Mouse (Mus musculus) testis, postnatal 14 days (tissue): ENCODE results near the gene Cd40.

Source experiments
- DNase-seq: peaks from one replicate; pipeline ENCODE4 v3.0.0; 2021; ENCODE audit warnings: low spot score

Cd40 gene

DNA sequence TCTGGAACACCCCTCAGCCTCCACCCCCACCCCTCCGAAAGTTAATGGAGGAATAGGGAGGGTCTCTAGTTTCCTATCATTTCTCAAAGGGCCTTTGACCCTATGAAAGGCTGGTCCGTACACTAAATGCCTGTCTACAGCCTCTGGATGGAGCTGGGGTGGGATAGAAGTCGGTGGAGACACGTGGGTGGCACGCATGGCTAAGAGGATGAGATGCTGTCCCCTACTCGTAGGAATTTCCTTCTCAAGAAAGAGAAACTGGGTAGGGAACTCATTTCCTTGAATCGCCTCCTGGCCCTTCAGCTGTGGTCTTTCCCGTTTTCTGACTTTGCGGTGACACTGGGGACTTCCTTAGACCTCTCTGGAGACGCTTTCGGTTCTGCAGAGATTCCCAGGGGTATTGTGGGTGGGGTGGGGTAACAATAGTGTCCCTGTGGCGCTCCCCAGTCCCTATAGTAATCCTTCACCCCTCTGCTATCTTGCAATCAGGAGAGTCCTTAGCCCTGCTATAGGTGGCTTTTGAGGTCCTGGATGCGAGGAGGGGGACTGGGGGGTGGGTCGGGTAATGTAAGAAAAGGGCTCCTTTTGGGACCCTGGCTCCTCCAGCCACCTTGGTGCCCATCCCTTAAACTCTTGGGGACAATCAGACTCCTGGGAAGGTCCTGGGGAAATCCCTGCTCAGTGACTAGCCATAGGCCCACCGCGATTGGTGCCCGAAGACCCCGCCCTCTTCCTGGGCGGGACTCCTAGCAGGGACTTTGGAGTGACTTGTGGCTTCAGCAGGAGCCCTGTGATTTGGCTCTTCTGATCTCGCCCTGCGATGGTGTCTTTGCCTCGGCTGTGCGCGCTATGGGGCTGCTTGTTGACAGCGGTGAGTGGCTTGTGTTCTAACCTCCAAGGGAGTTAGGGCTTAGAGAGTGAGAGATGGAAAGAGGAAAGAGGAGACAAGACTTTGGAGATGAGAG is at the start of gene Cd40:
Gene Cd40 (plus strand): TSS at position 740 of the 965 bp plus-strand sequence.
- DNase-seq = no peak

DNA sequence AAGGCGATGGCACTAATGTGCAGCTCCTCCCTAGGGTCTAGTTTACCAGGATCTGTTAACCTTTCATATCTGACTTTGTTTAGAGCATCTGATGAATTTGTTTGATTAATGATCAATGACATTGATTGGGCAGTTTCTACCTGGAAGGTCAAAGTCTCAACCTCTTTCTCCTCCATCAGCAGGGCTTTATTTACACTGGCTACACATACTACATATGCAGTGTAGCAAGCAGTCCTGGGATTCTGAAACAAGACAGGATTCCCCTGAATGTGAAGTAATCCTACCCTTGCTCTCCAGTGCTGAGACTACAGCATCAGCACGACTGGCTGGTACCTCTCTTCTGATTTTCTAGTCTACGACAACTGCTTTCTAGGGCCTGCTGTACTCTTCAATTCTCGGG is 48.6 kb upstream of the Cd40 start:
- DNase-seq = no peak

DNA sequence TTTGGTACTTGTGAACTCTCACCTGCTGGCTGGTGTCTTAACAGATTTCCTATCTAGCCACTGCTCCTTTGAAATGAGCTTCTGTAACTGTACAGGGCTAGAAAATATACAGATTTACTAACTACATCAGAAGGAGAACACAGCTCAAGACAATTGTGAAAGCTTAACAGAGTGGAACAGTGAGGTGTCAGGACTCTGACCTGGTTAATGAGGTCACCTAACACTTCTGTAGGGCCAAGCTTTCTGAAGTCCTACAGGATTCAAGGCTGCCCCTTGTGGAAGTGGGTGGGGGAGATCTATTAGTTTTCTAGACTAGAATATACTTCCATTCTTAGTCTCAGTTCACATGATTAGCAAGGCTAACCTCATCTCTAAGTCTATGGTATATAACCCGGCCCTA is 47.4 kb upstream of the Cd40 start:
- no peak for DNase-seq

DNA sequence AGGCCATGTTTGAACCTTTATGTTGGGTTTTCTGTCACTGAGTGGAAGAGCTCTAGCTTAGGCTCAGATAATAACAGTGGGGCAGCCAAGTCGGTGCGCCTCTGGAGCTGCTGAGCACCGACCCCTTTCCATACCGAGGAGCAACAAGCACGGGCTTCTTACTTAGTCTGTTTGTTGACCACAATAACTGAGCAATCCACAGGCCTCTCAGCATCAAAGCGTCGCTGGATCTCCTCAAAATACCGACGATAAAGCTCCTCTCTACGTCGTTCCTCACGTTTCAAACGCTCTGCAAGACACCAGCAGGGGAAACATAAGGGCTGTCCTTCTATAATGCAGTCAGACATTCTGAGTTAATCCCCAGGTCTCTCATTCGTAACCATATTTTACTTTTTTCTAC is 46.3 kb upstream of the Cd40 start:
- DNase-seq = no peak

DNA sequence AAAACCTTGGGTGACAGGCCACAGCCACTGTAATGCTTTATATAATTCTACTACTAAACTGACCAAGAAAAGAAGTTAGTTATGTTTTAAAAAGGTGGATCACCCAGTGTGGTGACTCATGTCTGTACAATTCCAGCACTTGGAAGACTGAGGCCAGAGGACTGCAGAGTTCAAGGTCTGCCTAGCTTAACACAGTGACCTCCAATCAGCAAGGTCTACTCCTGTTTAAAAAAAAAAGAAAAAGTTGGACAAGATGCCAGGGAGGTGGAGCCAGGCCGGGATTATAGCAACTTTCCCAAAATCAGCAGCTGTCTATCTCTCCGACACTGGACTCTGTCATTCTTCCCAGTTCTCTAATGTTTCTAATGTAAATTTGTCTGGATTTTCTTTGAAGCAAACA is 45.8 kb upstream of the Cd40 start:
- no peak for DNase-seq

DNA sequence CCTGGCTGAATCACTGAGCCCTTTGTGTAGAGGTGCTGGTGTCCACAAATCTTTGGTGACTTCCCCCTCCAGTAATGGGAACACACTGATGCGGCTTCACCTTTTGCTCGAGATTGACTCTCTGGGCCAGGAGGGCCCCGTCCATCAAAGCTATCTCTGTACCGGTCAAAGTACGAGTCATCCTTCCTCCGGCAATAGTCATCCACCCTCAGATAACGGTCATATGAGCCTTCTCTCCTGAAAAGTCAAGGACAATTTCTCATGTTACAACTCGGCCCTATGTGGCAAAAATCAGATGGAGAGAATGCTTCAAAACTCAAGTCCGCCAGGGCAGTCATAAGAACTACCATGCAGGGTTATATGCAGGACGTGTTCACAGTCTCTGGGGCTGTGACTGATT is 45.1 kb upstream of the Cd40 start:
- DNase-seq = no peak

DNA sequence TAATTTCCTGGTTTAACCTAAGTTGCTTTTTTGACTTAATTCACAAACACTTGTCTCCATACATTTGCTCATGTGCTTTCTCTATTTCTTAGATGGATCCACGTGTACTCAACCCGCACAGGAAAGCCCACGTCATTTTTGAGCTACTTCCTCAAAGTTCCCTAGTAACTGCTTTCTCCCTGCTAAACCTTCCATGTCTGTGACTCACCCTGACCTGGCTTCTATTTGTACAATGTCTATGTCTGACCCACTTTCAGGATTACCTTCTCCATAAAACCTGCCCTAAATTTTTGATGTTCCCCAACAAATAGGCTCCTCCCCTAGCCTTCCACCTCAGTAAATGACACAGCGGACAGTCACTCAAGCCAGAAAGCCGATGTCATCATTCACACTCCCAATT is 40.5 kb upstream of the Cd40 start:
- no peak for DNase-seq

DNA sequence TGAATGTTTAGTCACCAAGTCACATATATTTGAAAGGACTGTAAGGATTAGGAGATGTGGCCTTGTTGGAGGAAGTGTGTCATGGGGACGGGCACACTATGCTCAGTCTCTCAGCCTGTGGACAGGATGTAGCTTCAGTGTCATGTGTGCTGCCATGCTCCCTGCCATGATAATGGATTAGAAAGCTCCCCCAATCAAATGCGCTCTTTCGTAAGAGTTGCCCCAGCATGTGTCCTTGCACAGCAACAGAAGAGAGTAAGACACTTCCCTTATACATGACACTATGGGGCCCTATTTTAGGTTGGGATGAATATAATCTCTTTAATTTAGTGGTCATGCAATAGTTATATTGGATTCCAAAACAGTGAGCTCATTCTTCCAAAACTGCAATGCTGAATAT is 34.9 kb upstream of the Cd40 start:
- no peak for DNase-seq

DNA sequence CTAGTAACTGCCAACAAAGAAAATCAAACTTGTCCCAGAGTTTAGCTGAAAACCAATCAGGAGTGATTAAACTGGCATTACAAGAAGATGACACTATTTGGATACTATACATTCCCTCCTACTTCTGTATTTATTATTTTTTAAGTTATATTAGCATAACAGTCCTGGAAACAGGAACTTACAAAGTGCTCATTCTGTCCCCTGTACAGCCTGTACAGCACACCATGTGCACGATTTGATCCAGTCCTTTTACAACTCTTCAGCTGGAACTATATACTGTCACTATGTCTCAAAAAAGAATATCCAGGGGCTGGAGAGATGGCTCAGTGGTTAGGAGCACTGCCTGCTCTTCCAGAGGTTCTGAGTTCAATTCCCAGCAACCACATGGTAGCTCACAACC is 28.3 kb upstream of the Cd40 start:
- no peak for DNase-seq

DNA sequence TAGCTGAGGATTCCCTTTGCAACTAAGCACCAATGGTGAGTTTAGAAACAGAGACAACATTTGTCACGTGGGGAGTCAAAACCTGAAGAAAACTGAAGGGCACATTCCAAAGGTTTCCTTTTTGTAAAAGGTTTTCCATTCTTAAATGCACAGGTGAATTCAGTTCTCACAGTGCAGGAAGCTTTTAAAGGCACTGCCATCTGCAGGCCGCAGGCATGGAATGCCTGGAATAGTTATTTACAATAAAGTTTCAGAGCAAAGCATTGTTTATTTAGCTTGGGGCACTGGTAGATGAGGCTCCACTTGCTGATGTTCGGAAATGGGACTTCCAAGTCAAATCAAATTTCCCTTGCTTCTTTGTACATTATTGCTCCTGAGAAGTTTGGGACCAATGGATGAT is 22.9 kb upstream of the Cd40 start:
- DNase-seq = no peak

DNA sequence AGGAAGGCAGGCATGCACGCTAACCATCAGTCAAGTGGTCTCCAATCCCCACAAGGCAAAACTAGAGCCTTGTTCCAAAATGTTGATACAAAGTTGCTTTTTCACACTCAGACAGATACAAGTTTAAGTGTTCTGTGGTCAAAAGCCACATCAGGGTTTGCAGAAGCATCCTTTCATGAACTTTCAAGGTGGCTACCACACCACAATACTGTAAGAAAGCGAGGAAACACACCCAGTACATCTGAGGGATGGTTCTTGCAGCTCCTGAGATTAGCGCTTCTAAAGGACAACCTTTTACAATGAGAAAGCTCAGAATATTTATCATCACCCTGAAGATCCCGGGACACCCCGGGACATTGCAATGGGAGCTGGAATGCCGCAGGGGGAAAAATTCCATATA is 22.1 kb upstream of the Cd40 start:
- DNase-seq = peak; percentile 35

DNA sequence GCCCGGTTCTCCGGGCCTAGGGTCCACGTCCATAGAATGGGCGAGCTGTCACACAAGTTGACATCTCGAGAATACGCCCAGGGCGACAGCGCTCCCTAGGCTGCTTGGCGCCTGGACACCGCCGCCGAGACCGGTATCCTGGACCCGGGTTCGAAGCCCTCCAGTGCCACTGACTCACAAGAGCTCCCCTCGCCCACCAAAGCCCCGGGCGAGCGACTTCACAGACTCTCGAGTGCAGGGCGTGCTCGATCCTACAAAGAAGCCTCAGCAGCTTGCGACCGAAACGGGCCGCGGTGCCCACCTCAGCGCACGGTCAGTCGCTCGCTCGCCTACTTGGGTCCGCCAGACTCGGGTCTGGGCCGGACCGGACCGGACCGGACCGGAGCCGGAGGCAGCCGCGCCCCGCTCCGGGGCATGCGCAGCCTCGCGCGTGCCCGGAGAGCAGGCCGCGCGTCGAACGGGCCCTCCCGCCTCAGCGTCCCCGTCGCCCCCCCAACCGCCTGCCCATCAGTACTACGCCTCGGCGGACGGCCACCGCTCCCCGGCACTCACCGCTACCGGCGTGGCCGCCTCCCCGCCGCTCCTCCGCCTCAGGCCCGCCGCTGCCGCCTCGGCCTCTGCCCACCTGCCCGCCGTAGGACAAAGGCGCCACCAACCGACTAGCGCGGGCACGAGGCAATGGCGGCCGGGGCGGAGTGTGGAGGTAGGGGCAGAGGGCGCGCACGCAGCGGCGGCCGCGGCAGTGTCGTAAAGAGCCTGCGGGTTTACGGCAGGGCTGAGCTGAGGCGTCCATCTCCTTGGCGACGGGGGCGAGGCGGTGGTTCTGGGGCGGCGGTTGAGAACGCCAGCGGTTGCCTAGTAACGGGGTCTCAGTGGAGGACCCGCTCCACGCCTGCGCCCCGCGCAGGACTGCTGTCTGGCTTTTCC is 21.0 kb upstream of the Cd40 start, which contains the start of gene Ncoa5:
Gene Ncoa5 (minus strand): TSS at position 737 of the 927 bp plus-strand sequence.
- DNase-seq = peak; percentile 99

DNA sequence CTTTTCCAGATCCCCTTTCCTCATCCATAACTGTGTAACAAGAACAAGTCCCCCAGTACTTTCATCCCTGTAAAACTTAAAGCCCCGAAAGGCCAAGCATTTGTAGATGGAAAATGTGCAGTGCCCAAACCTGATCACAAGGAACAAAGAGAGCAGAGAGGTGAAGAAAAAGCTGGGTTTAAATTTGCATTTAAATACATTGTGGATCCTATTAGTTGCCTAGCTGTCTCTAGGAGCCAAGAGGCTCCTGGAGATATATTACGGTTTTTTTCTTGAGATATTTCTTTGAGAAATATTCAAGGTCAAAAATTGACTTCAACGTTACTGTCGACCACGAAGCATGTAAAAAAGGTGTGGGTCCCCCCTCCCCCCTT is 20.4 kb upstream of the Cd40 start:
- DNase-seq = no peak

DNA sequence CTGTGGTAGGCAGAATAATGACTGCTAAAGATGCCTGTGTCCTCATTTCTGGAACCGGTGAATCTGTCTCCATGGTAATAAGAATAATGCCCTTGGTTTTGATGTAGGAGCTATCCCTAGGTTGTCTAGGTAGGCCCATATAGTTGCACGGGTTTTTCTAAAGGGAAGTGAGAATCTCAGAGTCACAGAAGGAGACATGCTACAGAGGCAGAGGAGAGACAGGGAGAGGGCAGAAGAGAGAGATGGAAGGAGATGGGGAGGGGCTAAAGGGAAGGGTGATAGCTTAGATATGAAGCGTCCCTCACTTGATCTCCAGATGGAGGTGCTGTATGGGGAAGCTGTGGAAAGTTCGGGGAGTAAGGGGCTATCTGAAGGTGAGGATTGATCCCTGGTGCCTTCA is 18.0 kb upstream of the Cd40 start:
- no peak for DNase-seq

DNA sequence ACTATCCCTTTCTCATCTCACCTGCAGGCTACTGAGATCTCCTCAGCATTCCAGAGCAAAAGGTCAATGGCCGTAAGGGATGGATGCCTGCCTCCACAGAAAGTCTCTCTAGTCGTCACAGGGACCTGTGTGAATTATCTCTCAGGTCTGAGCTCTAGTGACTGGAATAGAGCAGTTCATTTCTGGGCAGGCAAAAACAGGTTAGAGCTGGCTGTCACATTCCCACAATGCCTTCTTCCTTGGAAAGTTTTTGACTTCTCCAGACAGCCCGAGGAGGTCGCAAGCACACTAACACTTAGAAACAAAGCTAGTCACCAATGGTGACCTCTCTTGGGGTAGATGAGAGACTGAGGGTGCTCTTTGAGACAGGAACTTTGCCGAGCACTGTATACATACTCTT is 13.3 kb upstream of the Cd40 start:
- no peak for DNase-seq

DNA sequence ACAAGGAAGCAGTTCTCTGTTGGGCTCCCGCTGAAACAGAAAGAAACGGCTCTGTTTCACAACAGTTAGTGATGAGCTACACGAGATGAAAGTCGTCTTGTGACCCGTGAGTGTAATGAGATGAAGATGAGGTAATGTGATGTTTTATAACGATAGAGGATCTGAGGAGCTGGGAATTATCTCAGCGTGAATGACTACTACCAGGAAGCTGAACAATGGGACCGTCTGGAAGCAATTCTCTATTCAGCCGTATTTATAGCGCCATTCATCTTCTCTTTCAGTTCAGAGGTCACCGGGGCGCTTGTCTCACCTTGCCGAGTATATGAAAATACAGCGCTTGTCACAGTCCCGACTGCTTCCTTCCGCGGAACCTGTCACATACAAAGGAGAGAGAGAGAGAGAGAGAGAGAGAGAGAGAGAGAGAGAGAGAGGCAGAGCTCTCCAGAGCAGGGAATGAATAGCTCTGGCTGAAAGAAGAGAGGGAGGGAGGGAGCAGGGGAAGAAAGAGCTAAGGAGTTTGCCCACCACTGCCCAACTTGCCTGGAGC is 12.3 kb upstream of the Cd40 start:
- DNase-seq = no peak

DNA sequence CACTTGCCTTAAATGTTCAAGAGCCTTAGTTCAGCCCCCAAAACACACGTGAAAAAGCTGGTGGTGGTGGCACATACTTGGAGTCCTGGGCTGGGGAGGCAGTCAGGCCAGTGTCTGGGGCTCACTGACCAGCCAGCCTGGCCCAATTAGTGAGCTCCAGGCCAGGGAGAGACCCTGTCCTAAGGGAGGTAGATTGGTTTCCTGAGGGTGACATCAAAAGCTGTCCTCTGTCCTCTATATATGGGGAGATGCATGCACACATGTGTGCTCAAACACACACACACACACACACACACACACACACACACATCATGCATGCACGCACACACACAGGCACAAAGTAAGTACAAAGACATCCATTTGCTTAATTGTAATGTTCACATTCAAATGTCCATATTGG is 11.7 kb upstream of the Cd40 start:
- DNase-seq = no peak

DNA sequence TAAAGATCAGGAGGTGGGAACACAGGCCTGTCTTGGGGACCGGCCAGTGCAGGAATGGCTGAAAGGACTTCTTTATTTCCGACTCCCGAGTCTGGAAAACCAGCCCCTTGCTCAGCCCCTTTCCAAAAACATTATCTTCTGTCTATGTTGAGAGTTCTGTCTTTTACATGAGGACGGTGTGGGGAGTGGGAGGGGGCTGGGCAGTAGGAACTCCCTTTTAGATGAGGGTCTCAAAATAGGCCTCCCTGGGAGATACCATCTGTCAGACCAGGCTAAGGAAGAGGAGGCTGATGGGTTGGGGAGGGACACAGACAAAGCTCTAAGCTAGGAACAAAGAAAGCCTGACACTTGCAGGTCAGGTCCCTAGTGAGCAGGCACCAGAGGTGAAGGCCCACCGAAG is 6.4 kb upstream of the Cd40 start:
- no peak for DNase-seq

DNA sequence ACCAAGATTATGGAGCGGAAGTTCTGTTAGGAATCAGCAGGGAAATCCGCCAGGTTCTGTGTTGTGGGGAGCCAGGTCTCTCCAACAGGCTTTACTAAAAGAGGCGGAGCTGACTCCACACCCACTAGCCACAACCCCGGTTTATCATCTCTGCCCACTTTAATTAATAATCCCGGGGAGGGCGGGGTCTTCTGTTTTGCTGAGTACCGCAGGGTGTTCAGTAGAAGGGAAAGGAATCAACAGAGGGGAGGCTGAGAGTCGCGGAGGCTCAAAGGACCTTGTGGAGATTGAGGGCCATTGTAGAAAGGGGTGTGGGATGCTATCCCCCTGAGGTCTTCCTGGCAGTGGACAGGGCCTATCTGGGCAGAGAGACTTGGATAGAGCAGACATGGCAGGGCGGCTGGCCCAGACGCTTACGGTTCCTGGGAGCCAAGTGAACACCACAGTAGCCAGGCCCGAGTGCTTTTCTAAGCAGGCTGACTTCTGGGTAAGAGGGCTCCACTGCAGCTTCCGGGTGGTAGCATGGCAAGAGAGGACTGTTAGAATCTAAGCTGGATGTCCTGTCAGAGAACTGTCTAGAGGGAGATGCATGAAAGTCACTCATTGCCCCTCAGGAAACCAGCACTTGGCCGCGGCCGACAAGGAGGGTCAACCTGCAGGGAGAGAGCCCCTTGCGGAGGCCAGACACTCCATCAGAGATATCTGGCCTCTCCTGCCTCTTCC is 4.4 kb upstream of the Cd40 start:
- no peak for DNase-seq

DNA sequence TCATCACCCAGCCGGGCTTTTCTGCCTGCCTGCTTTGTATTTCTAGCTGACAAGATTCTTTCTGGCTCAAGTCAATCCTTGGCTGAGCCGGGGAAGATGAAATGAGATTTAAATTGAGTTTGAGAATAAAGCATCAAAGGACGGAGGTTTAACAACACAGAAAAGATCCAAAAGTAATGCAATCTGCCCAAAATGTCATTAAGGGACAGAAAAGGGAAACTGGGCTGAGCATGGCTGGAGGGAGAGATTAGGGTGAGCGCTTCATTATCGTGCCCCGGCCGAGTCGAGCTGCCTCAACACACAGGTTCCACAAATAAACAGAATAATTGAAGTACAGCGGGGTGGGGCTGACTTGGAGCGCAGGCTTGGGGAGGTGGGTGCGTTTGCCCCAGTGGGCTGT is 3.9 kb upstream of the Cd40 start:
- no peak for DNase-seq

DNA sequence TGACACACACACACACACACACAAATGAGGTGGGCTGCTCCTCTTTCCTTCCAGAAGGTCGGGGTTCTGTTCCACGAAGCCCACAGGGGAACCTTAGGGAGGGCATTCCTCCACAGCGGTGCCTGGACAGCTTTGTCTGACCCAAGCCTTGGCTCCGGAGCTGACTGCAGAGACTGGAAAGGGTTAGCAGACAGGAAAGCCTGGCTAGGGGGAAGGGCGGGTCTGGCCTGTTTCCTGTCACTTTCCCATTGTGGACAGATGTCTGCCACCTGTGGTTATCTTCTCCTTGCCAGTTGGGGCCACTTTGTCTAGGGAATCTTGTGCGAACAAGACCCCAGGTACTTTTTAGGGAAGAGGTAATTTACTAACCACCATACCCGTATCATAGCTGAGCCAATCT is 478 bp downstream of the Cd40 start:
- DNase-seq = no peak
